Mouse (Mus musculus) liver, embryonic 14.5 days (tissue): ENCODE measurements at regions not wholly inside any gene's neighbourhood (a gene's known extent, or its start where the extent isn't known, plus 50 kb on each side); places are given as distances from the start of the nearest gene placed in this dataset.

Experiments used
- ATAC-seq: fragments of 200-750 bp; cut with Nextera tagmentation; 2 replicates; pipeline ENCODE4 v1.8.0; 2017; ENCODE audit warnings: moderate number of reproducible peaks, mild to moderate bottlenecking, moderate library complexity; ENCODE audit not compliant: insufficient read depth
- DNase-seq, 3 experiments: peaks; one replicate each; pipeline ENCODE4 v3.0.0-alpha.2; 2012 to 2013; ENCODE audit warnings: low read depth in 3 of 3, low spot score in 3 of 3
- H3K27ac ChIP-seq: fragments of 300-500 bp; sonication (generic); 2 replicates; pipeline ENCODE4 v1.5.1; 2014; ENCODE audit warnings: moderate library complexity, mild to moderate bottlenecking, control low read depth, inconsistent platforms
- H3K27me3 ChIP-seq: fragments of 300-500 bp; sonication (generic); 2 replicates; pipeline ENCODE4 v1.6.1; 2014; ENCODE audit warnings: mild to moderate bottlenecking, low read length, moderate library complexity; ENCODE audit not compliant: control insufficient read depth, insufficient read depth
- H3K36me3 ChIP-seq: fragments of 300-500 bp; sonication (generic); replicated peaks from 2 replicates; pipeline ENCODE4 v1.6.1; 2014; ENCODE audit warnings: low read depth; ENCODE audit not compliant: control insufficient read depth, insufficient read depth
- H3K4me1 ChIP-seq, 2 experiments: fragments of 200-500 bp in 1 of 2; fragments of 300-500 bp in 1 of 2; sonication (generic) in 1 of 2; replicated peaks; 2 replicates each; pipeline ENCODE4 v1.6.1; 2012 to 2014; ENCODE audit warnings: antibody characterized with exemption in 1 of 2, inconsistent platforms in 1 of 2, low read length in 1 of 2; ENCODE audit not compliant: control insufficient read depth in 2 of 2, insufficient read depth in 2 of 2
- H3K4me2 ChIP-seq: fragments of 300-500 bp; sonication (generic); 2 replicates; pipeline ENCODE4 v1.6.1; 2014; ENCODE audit warnings: low read depth, mild to moderate bottlenecking, control low read depth, moderate library complexity
- H3K4me3 ChIP-seq, 2 experiments: fragments of 200-500 bp in 1 of 2; fragments of 300-500 bp in 1 of 2; sonication (generic) in 1 of 2; 2 replicates each; pipeline ENCODE4 v1.5.1; 2012 to 2014; ENCODE audit warnings: low read depth in 2 of 2, low read length in 2 of 2, mild to moderate bottlenecking in 2 of 2, control low read depth in 1 of 2, inconsistent platforms in 1 of 2, moderate library complexity in 1 of 2; ENCODE audit not compliant: insufficient read depth in 1 of 2
- H3K9ac ChIP-seq: fragments of 300-500 bp; sonication (generic); replicated peaks from 2 replicates; pipeline ENCODE4 v1.6.1; 2014; ENCODE audit warnings: mild to moderate bottlenecking, control low read depth, moderate library complexity
- H3K9me3 ChIP-seq: fragments of 300-500 bp; sonication (generic); 2 replicates; pipeline ENCODE4 v1.6.1; 2016; ENCODE audit warnings: low read length, mixed read lengths; ENCODE audit not compliant: control insufficient read depth
- CTCF ChIP-seq: IDR thresholded peaks from 2 replicates; pipeline ENCODE4 v1.5.1; 2016; ENCODE audit warnings: antibody characterized with exemption, low read depth, control low read depth
- EP300 ChIP-seq: IDR thresholded peaks from 2 replicates; pipeline ENCODE4 v1.6.1; 2016; ENCODE audit warnings: antibody characterized with exemption, low read depth
- WGBS: fragments of 180-500 bp; shearing (Covaris S2); extraction: QIAGEN DNeasy Blood & Tissue Kit; methylation state at CpG from one replicate; pipeline ENCODE4 v1.1.7; 2014; ENCODE audit not compliant: insufficient replicate concordance; 5-methylcytosine and 5-hydroxymethylcytosine counted together

DNA sequence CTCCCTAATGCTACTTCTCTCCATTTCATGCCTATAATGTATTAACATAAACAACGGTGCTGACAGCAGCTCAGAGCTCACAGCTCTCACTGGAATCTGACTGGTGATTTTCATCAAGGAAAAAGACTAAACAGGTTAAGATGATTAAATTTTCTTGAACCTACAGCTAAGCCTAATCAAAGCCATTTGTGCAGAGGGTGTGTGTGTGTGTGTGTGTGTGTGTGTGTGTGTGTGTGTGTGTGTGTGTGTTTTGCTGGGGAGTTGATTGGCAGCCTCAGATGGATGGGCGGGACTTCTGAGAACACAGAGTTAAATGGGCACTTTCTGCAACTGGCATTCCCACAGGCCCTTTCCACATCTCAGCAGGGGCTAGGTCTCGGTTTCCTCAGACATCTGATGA lies 61.6 kb upstream of the Mrps22 start:
- H3K36me3 ChIP-seq, result no peaks in the 10 kb centered on the region
- ATAC-seq, result no peak
- WGBS, result 40% methylated on average over 3 of the region's 3 CpGs
- no peak overlapping the region for H3K27ac ChIP-seq
- no peak overlapping the region for H3K4me2 ChIP-seq
- DNase-seq, result no peak
- H3K4me3 ChIP-seq, result no peak overlapping the region
- H3K4me1 ChIP-seq, result no peaks in the 10 kb centered on the region
- no peaks in the 10 kb centered on the region for H3K27me3 ChIP-seq
- TF ChIP-seq EP300 (no peak), CTCF (no peak)
- H3K9me3 ChIP-seq, result no peaks in the 10 kb centered on the region
- H3K9ac ChIP-seq, result no peak overlapping the region

DNA sequence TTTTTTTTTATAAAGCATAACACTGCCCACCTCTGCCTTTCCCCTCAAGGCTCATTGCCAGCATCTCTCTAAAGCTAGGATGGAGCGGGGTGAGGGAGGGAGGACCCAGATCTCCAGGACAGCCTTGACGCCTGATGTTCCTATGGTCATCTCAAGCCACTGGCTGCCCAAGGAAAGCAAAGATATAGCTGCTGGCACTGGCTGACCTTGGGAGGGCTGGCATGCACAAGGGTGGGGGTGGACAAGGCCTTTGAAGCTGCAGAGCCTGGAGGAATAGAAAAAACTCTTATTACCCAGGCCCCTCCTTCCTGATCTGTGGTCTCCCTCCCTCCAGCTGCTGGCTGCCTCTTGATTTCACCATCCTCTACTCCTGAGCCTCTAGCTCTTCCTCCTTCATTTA lies 50.2 kb upstream of the Mrps22 start:
- no peak overlapping the region for H3K27ac ChIP-seq
- H3K9me3 ChIP-seq, result no peaks in the 10 kb centered on the region
- no peak for TF ChIP-seq CTCF
- no peak for TF ChIP-seq EP300
- H3K27me3 ChIP-seq, result no peaks in the 10 kb centered on the region
- no peaks in the 10 kb centered on the region for H3K36me3 ChIP-seq
- H3K4me1 ChIP-seq, result no peaks in the 10 kb centered on the region
- no peak overlapping the region for H3K4me2 ChIP-seq
- 54% methylated on average over 2 of the region's 2 CpGs for WGBS
- no peak overlapping the region for H3K9ac ChIP-seq
- no peak overlapping the region for H3K4me3 ChIP-seq
- ATAC-seq (no peak), DNase-seq (no peak)
